Mouse (Mus musculus) ES-CJ7 (cell line): ENCODE results near the gene Tut1.

Experiments
- DNase-seq: peaks from one replicate; pipeline ENCODE4 v3.0.0; 2011; ENCODE audit warnings: low read depth, low spot score

Gene Tut1

DNA sequence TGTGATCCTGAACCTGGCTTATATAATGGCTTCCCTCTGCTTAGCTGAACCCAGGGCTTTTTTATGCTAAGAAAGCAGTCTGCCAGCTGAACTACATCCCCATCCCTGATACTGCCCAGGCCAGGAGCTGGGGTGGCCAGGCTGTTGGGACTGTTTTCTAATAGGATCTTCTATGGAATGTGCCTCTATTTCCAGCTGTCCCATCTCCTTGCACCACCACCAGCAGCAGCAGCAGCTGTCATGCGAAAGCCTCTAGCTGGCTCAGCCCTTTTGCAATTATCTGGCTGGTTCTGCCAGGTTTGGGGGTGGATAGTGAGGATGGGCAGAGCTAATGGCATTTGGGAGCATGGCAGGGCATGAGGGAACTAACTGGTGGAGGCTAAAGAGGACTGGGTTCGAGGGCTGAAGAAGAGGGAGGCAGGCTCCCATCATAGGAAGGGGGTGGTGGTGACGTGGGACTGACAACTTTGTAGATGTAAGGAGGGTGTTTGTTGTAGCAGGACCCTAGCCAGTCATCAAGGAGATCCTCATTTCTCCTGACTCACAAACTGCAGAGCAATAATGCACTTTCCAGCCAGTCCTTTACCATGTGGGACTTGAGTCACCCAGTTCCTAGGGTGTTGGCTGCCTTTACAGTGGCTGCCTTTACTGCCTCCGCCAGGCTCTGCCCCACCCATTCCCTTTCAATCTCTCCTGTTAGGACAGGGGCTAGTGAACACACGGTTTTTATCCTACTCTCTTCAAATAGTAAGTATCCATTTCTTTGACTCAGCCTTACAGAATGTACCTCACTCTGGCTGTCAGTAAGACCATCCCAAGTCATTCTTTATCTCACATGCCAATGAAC, 28.9 kb downstream of the Tut1 start:
- no peak for DNase-seq

GRCm38 (mm10) chr19:8983150-8983650, 29.6 kb downstream of the Tut1 start:
- no peak for DNase-seq

- peak; percentile 65 for DNase-seq
These were observed 30.7 kb downstream of the Tut1 start for GRCm38 (mm10) chr19:8984255-8984868.

DNA sequence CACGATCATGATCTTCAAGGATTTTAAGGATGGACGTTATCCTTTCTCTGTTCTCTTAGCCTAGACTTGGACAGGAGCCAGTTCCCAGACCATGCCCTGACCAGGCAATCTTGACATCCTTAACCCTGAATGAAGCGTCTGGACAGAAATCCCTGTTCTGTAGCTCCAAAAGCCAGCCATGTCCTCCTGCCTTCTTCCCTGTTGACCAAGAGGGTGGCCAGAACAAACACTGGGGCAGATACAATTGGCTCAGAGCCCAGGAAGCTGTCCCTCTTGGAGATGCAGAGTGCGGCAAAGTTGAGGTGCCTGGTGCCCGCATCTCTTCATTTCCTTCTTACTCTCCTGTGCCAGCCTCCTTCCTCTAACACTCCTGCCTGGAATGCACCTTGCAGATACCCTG, 32.2 kb downstream of the Tut1 start:
- no peak for DNase-seq

GRCm38 (mm10) chr19:8987816-8988215, 34.2 kb downstream of the Tut1 start:
- DNase-seq = no peak

DNA sequence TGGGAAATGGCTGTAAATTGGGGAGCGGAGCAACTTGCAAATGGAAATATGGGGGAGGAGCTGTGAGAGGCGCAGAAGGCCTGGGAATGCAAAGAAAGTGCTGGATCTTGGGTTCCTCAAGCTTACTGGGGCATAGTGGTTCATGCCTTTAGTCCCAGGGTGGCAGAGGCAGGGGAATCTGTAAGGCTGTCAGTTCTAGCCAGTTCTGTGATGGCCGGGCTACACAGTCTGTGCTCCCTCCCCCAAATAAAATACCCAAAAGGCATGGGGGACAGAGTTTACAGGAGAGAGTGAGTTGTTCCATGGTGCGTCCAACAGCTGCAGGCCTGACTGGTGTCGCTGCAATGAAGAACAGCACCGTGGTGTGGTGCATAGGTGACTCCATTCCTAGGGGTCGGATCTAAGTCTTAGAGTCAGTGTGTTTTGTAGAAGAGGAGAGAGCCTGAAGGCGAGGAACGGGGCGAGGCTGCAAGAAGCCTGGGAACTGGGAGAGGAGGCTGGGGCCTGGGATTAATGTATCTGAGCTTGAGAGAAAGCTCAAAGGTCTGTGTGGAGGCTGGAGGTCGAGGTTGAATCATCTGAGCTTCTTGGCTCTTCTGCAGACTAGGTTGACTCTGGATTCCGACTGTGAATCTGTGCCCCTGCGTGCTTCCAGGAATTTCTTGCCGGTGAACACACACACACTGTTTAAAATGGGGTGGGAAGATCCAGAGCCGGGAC, 34.9 kb downstream of the Tut1 start:
- no peak for DNase-seq

- peak; percentile 54 for DNase-seq
These were observed 35.5 kb downstream of the Tut1 start, which contains the start of gene Ahnak for GRCm38 (mm10) chr19:8989066-8989566. Gene Ahnak, plus strand, starts transcription at chr19:8989284.

GRCm38 (mm10) chr19:8989567-8990431, 36.2 kb downstream of the Tut1 start:
- peak; percentile 93 for DNase-seq

GRCm38 (mm10) chr19:8990432-8991102, 36.9 kb downstream of the Tut1 start:
- no peak for DNase-seq

DNA sequence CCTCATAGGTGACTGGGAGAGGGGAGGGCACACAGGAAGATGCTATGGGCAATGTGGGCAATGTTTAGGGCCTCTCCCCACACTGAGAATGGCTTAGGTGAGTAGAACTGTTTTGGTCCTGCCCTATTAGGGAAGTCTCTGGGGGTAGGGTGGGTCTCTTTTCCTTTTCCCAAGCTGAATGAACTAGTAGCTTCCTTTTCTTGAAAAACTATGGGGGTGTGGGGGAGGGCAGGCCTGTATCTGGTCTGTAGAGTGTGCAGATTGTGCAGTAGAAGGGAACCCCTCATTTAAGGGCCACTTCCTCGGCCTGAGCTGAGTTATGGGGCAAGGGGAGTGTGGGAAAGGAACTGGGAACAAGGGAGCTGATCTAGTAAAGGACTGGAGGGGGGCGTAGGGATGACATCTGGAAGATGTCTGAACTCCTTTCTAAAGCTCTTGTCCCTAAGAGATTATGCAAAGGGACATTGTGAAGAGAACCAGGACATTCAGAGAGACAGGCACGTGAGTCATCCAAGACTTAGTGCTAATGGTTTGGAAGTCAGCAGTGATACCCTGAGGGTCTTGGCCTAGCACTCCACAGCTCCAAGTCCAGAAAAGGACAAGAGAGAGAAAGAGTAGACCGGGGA, 37.7 kb downstream of the Tut1 start:
- no peak for DNase-seq

GRCm38 (mm10) chr19:8991871-8992735, 38.5 kb downstream of the Tut1 start:
- no peak for DNase-seq

DNA sequence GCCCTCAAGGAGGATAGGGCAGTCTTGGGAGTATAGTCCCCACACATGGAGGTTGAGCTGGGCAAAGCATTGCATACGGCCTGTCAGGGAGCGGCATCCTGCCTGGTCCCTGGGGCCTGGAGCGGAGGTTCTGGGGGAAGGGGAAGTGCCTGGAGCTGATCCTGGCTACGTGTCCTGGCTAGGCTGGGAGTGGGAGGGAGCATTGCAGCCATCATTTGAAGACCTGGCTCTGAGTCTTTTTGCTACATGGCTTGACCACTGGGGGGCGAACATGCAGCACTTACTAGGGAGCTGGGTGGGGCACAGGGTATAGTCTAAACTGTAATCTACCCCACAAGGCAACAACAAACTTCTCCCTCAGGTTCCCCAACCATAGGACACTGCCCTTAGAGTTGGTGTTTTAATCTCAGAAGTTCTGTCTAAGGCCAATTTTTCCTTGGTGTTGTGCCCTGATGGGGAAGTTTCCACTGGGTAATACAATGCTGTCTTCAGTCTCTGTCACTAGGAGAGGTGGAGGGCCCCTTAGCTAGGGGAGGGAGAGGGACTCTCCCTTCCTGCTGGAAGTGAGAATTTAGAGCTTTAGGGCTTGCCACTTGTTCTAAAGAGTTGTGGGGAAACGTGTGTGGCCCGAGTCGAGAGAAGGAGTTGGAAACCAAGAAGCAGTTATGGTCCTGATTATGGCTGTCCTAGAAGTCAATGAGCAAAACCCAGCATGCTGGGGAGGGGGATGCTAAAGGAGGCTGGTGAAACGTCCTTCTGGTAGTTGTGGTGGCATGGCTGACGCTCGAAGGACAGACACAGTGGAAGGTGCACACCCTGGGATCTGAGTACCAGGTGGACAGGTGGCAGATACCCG, 39.4 kb downstream of the Tut1 start:
- DNase-seq = peak; percentile 87

DNA sequence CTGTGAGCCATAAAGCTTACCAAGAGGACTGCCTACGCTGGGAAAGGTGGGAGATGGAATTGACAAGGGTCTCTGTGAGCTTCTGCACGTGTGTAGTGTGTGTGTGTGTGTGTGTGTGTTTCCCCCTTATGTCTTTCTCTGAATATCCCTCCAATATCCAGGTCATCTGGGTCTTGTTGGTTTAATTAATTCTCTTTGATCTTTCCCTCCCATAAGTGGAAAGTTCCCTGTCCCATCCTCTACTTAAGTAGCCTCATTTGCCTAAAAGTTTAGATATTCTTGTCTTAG, 39.9 kb downstream of the Tut1 start:
- DNase-seq = no peak

DNA sequence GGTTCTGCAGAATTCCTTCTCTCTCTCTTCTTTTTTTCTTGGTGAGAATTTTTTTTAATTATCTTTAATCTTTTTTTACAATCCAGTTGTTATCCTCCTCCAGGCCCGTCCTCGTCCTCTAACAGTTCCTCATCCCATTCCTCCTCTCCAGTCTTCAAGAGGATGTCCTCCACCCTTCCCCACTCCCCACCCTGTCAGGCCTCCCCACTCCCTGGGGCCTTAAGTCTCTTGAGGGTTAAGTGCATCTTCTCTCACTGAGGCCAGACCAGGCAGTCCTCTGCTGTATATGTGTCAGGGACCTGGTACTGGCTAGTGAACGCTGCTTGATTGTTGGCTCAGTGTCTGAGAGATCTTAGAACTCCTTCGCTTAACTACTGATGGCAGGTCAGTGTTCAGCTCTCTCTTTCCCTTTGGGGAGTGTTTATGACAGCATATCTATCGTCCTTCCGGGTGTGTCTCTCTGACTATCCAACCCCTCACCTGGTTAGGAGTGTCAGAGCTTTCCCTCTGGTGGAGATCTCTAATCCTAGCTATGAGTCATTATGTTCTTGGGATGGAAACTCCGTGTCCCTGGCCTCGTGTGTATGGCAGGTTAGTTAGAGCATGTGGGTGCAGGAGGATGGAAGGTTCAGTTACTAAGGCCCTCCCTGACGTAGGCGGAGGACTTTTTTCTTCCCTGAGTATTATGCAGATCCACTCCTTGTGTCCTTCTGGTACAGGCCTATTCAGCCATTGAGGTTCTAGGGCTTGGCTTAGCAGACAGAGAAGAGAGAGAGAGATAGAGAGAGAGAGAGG, 41.4 kb downstream of the Tut1 start:
- DNase-seq = no peak

- no peak for DNase-seq
These were observed 43.0 kb downstream of the Tut1 start for GRCm38 (mm10) chr19:8996601-8997000.

DNA sequence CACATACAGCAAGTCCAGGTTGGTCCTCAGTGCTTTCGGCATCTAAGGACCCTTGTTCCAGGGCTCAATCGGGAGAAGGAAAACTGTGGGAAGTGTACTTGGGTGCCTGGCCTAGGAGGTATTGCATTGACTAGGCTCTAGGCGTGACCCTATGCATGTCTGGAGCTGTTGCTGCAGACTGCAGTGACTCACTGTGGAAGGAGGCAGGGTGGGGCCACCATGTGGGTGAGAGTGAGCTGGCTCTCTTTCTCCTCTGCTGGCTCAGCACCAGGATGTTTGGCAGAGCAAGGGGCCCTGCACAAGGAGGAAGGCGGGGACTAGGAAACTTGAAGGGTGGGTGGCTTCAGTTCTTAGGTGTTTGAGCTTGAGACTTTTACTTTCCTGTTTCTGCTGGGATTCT, 43.9 kb downstream of the Tut1 start:
- DNase-seq = peak; percentile 76

DNA sequence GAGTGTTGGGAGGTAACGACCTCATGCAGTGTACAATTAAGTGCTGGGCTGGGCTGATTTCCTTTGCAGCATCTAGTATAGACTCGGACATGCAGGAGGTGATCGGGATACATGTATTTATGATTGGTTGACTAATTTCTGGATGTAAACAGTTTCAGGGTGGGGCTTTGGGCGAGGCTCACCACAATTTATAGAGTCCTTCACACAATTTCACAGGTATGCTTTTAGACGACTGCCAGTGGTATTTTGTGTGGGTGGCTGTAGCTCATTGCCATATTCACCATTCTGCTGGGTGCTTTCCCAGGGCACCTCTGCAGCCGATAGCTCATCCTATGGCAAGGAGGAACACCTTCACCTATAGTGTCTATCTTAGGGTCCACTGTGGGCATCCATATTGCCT, 44.9 kb downstream of the Tut1 start:
- DNase-seq = no peak

GRCm38 (mm10) chr19:8999223-8999622, 45.6 kb downstream of the Tut1 start:
- DNase-seq = no peak
